Mouse (Mus musculus): ENCODE measurements around the gene Magi3.

GRCm38 (mm10) chr3:104101721-104102120, 118.5 kb downstream of the Magi3 start:
- TF ChIP-seq CTCF (IDR thresholded peaks at IDR 0.05; ENCODE audit: extremely low read depth, insufficient read depth, insufficient read length, insufficient replicate concordance): no peak
- TF ChIP-seq POLR2A (IDR thresholded peaks at IDR 0.05; ENCODE audit: low read depth, low read length): no peak
